Mouse (Mus musculus) embryo, embryonic 9.5 days (tissue): Measurements from ENCODE around the gene Col5a3.
A peak's percentile ranks its signal among the peaks of the same experiment; 100 is the strongest.

ENCODE experiments used
- DNase-seq: peaks from one replicate; pipeline ENCODE4 v3.0.0-alpha.2; 2017; ENCODE audit errors: extremely low spot score

Col5a3 gene

GRCm38 (mm10) chr9:20748540-20748939, 66.3 kb downstream of the Col5a3 start:
- DNase-seq = no peak

- DNase-seq = no peak
Observed at GRCm38 (mm10) chr9:20747682-20748081, 67.2 kb downstream of the Col5a3 start.

GRCm38 (mm10) chr9:20746017-20746660, 68.7 kb downstream of the Col5a3 start, which contains the start of gene Olfm2:
TSS of gene Olfm2 (minus strand) at chr9:20746349.
- peak; percentile 73 for DNase-seq

GRCm38 (mm10) chr9:20745129-20745966, 69.5 kb downstream of the Col5a3 start:
- DNase-seq = no peak

GRCm38 (mm10) chr9:20743946-20744738, 70.7 kb downstream of the Col5a3 start:
- no peak for DNase-seq

GRCm38 (mm10) chr9:20740407-20740806, 74.5 kb downstream of the Col5a3 start:
- peak; percentile 81 for DNase-seq

- DNase-seq = no peak
Observed at GRCm38 (mm10) chr9:20738251-20738999, 76.4 kb downstream of the Col5a3 start.

GRCm38 (mm10) chr9:20737227-20737626, 77.6 kb downstream of the Col5a3 start:
- no peak for DNase-seq

- DNase-seq = no peak
Observed at GRCm38 (mm10) chr9:20734692-20735091, 80.2 kb downstream of the Col5a3 start.

- DNase-seq = no peak
Observed at GRCm38 (mm10) chr9:20731797-20732196, 83.1 kb downstream of the Col5a3 start.

- DNase-seq = no peak
Observed at GRCm38 (mm10) chr9:20729451-20729850, 85.4 kb downstream of the Col5a3 start.

- peak; percentile 72 for DNase-seq
Observed at GRCm38 (mm10) chr9:20727601-20728113, 87.2 kb downstream of the Col5a3 start.

- DNase-seq = no peak
Observed at GRCm38 (mm10) chr9:20726859-20727600, 87.8 kb downstream of the Col5a3 start.

- no peak for DNase-seq
Observed at GRCm38 (mm10) chr9:20726134-20726858, 88.6 kb downstream of the Col5a3 start.

GRCm38 (mm10) chr9:20721582-20721981, 93.3 kb downstream of the Col5a3 start:
- DNase-seq = no peak
